Mouse (Mus musculus) embryonic fibroblast, embryonic 13.5 days (primary cell): Measurements from ENCODE around the gene Rasgef1b.

Experiments
- CTCF ChIP-seq: IDR thresholded peaks from 2 replicates; pipeline ENCODE4 v1.5.1; 2011; ENCODE audit warnings: mild to moderate bottlenecking, control low read depth, low read length, moderate library complexity, borderline replicate concordance; ENCODE audit not compliant: insufficient read depth
- POLR2A ChIP-seq: IDR thresholded peaks from 2 replicates; pipeline ENCODE4 v1.6.1; 2011; ENCODE audit warnings: low read depth, mild to moderate bottlenecking, control low read depth, low read length, moderate library complexity

- TF ChIP-seq CTCF (no peak), POLR2A (no peak)
Observed at GRCm38 (mm10) chr5:99375725-99376124, 353.1 kb downstream of the Rasgef1b start.
